Mouse (Mus musculus) thymus, adult 2 months (tissue): ENCODE data around the gene 9530077C05Rik.

Experiments used
- CTCF ChIP-seq: fragments of 200-500 bp; IDR thresholded peaks from 2 replicates; pipeline ENCODE4 v1.5.1; 2012; ENCODE audit warnings: mild to moderate bottlenecking, control low read depth, low read length, moderate library complexity, borderline replicate concordance; ENCODE audit not compliant: control insufficient read depth, poor library complexity, insufficient read depth; ENCODE audit errors: extremely low read depth
- POLR2A ChIP-seq: fragments of 200-500 bp; IDR thresholded peaks from 2 replicates; pipeline ENCODE4 v1.6.1; 2012; ENCODE audit warnings: mild to moderate bottlenecking, low read length, control low read depth, moderate library complexity; ENCODE audit not compliant: control insufficient read depth, poor library complexity, insufficient read depth; ENCODE audit errors: extremely low read depth

DNA sequence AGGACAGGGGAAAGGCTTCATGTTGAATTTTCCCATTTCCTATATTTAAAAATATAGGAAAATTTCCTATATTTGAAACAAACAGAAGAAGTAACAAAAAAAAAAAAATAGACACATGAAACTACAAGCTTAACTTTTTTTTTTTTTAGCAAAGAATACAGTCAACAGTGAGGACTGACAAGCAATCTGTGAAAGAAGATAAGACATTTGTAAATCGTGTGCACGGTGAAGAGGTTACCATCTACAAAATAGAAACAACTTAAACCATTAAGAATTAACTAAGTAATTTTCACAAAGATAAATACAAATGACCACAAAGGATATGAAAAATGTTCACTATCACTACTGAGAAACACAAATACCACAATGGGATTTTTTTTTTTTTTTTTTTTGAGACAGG, 45.1 kb upstream of the 9530077C05Rik start:
- TF ChIP-seq POLR2A (no peak), CTCF (no peak)
